Mouse (Mus musculus): ENCODE results near the gene Rnf213. TPM values are rescaled to one million over a fixed set of nuclear protein-coding genes. Genes with fewer than 3 reads are reported as not detected.

Gene Rnf213
- polyA plus RNA-seq, 1 experiment from 2014 or later, result 3.2 TPM

DNA sequence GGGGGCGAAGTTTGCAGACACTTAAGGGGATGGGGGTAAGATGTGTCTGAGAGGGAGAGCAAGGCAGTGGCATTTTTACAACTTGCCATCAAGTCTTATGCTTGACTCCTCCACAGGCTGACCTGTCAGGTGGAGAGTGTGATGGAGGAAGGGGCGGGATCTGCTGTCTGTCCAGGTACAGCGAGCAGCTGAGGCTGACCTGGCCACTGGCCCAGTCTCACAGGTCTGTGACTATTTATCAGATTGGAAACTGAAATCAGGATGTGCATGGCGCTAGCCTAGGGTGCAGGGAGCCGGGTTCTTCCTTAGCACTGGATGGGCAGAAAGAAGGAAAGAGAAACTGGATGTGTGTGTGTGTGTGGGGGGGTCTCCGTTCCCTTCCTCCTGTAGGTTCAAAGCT is 1.3 kb downstream of the Rnf213 start:
- Histone ChIP-seq H3K27me3 (ENCODE audit: control insufficient read depth, insufficient read depth, low read length) (peaks cover 66% of the 10 kb centered on the region), H3K4me1 (ENCODE audit: control insufficient read depth, insufficient read depth, low read length) (peaks cover 8% of the 10 kb centered on the region; the same call in 1 of the 2 replicates), H3K9ac (replicated peaks; ENCODE audit: low read length) (no peak overlapping the region), H3K9me3 (ENCODE audit: control insufficient read depth, low read length) (no peaks in the 10 kb centered on the region), H3K27ac (replicated peaks; ENCODE audit: low read depth, low read length) (no peak overlapping the region), H3K4me2 (ENCODE audit: low read length) (no peak overlapping the region), H3K4me3 (replicated peaks; ENCODE audit: low read depth, low read length) (no peak overlapping the region), H3K36me3 (ENCODE audit: control insufficient read depth, insufficient read depth, low read length) (no peaks in the 10 kb centered on the region)
- ATAC-seq (ENCODE audit: low FRiP score, low TSS enrichment) (no peak), DNase-seq (no peak)
- 52% methylated on average over 6 of the region's 6 CpGs for WGBS

DNA sequence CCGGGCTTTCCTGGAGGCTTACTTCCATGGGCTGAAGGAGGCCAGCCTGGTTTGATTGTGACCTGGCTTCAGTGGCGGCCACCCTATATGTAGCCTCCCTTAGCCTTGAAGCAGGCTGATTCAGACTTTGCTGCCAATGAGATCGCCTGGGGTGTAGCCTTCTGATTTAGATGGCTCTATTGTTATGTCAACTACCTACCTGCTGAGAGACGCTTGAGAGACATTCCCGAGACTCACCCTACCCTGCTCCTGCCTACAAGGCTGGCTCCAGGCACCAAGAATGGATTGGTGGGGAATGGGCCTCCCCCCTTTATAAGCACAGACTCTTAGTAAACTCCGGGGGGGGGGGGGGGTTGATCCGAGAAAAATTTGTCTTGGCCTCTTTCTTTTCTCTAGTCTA is 2.5 kb downstream of the Rnf213 start:
- Histone ChIP-seq H3K4me2 (ENCODE audit: low read length) (no peak overlapping the region), H3K9ac (replicated peaks; ENCODE audit: low read length) (no peak overlapping the region), H3K4me3 (replicated peaks; ENCODE audit: low read depth, low read length) (no peak overlapping the region), H3K36me3 (ENCODE audit: control insufficient read depth, insufficient read depth, low read length) (no peaks in the 10 kb centered on the region), H3K27ac (replicated peaks; ENCODE audit: low read depth, low read length) (no peak overlapping the region), H3K9me3 (ENCODE audit: control insufficient read depth, low read length) (no peaks in the 10 kb centered on the region), H3K4me1 (ENCODE audit: control insufficient read depth, insufficient read depth, low read length) (peaks cover 3% of the 10 kb centered on the region; the same call in 1 of the 2 replicates), H3K27me3 (ENCODE audit: control insufficient read depth, insufficient read depth, low read length) (peaks cover 55% of the 10 kb centered on the region)
- DNase-seq (no peak), ATAC-seq (ENCODE audit: low FRiP score, low TSS enrichment) (no peak)
- 7% methylated on average over 7 of the region's 7 CpGs for WGBS

DNA sequence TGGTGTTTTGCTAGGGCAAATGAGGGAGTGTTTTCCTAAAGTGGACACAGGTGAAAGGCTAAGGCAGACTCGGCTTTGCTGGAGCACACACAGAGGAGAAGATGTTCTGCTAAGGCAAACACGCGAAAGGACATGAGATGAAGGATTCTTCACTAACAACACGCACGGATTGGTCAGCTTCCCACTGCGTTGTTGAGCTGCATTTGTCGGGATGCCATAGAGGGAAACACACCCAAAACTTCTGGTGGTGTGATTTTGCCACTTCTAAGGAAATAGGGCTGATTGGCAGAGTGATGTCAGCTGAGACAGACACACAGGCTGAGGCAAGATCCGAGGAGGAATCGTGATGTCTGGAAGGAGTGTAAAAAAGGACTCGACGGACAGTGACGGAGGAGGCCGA is 3.0 kb downstream of the Rnf213 start:
- 15% methylated on average over 13 of the region's 13 CpGs for WGBS

DNA sequence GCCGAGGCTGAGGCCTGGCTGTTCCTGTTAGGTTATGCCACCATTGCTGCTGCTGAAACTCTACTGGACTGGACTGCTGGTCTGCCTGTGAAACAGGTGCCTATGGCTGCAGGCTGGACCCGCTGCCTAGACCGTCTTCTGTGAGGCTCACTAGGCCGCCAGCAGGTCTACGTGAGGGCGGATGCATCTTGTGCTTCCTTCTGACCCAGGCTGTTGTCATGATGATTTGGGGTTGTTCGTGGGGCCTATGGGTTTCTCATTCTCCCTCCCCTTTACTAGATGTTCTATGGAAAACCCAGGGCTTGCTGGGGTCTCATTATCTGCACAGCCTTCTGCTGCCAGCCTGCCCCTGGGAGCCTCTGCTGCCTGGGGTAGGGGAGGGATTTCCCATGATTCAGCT is 3.6 kb downstream of the Rnf213 start:
- Histone ChIP-seq H3K9me3 (ENCODE audit: control insufficient read depth, low read length) (no peaks in the 10 kb centered on the region), H3K27me3 (ENCODE audit: control insufficient read depth, insufficient read depth, low read length) (peaks cover 44% of the 10 kb centered on the region), H3K4me1 (ENCODE audit: control insufficient read depth, insufficient read depth, low read length) (peaks cover 3% of the 10 kb centered on the region; the same call in 1 of the 2 replicates), H3K9ac (replicated peaks; ENCODE audit: low read length) (no peak overlapping the region), H3K4me3 (replicated peaks; ENCODE audit: low read depth, low read length) (no peak overlapping the region), H3K27ac (replicated peaks; ENCODE audit: low read depth, low read length) (no peak overlapping the region), H3K4me2 (ENCODE audit: low read length) (no peak overlapping the region), H3K36me3 (ENCODE audit: control insufficient read depth, insufficient read depth, low read length) (no peaks in the 10 kb centered on the region)
- DNase-seq, result no peak
- 46% methylated on average over 7 of the region's 7 CpGs for WGBS
- no peak for ATAC-seq (ENCODE audit: low FRiP score, low TSS enrichment)

More for the DNA sequence above, 3.0 kb downstream of the Rnf213 start:
- Histone ChIP-seq H3K4me2 (ENCODE audit: low read length) (no peak overlapping the region), H3K9me3 (ENCODE audit: control insufficient read depth, low read length) (no peaks in the 10 kb centered on the region), H3K36me3 (ENCODE audit: control insufficient read depth, insufficient read depth, low read length) (no peaks in the 10 kb centered on the region), H3K27ac (replicated peaks; ENCODE audit: low read depth, low read length) (no peak overlapping the region), H3K4me3 (replicated peaks; ENCODE audit: low read depth, low read length) (no peak overlapping the region), H3K27me3 (ENCODE audit: control insufficient read depth, insufficient read depth, low read length) (peaks cover 49% of the 10 kb centered on the region), H3K9ac (replicated peaks; ENCODE audit: low read length) (no peak overlapping the region), H3K4me1 (ENCODE audit: control insufficient read depth, insufficient read depth, low read length) (peaks cover 3% of the 10 kb centered on the region; the same call in 1 of the 2 replicates)
- ATAC-seq (ENCODE audit: low FRiP score, low TSS enrichment) (no peak), DNase-seq (no peak)

DNA sequence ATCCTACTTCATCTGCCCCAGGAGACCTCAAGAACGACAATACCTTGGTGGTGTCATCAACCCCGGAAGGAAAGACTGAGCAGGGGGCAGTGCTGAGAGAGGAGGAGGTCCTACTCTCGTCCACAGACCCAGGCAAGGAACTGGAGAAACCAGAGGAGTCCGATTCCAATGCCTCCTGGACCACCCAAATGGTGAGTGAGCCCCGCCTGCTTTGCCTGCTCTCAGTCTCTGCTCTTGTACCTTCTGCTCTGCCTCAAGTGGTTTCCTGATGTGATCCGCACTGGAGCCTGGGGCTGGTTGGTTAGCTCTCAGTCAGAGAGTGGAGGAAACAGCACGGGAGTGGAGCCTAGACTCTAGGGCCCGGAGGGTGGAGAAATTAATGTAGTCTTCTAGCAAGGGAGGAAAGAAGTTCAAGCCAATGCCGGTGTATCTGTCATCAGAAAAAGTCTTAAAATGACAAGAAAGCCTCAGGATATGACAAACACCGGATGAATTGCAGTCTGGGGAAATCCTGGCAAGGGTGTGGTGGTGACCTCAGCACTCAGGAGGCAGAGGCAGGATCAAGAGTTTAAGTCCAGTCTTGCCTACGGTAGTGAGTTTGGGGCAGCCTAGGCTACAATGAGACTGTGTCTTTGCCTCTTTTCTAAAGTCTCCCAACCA is 9.7 kb downstream of the Rnf213 start:
- no peak overlapping the region for H3K4me3 ChIP-seq (replicated peaks; ENCODE audit: low read depth, low read length)
- no peak overlapping the region for H3K9ac ChIP-seq (replicated peaks; ENCODE audit: low read length)
- no peak overlapping the region for H3K27ac ChIP-seq (replicated peaks; ENCODE audit: low read depth, low read length)
- 52% methylated on average over 11 of the region's 11 CpGs for WGBS
- DNase-seq, result no peak
- no peaks in the 10 kb centered on the region for H3K36me3 ChIP-seq (ENCODE audit: control insufficient read depth, insufficient read depth, low read length)
- H3K9me3 ChIP-seq (ENCODE audit: control insufficient read depth, low read length), result no peaks in the 10 kb centered on the region
- H3K27me3 ChIP-seq (ENCODE audit: control insufficient read depth, insufficient read depth, low read length), result no peaks in the 10 kb centered on the region
- no peak overlapping the region for H3K4me2 ChIP-seq (ENCODE audit: low read length)
- H3K4me1 ChIP-seq (ENCODE audit: control insufficient read depth, insufficient read depth, low read length), result no peaks in the 10 kb centered on the region
- no peak for ATAC-seq (ENCODE audit: low FRiP score, low TSS enrichment)

DNA sequence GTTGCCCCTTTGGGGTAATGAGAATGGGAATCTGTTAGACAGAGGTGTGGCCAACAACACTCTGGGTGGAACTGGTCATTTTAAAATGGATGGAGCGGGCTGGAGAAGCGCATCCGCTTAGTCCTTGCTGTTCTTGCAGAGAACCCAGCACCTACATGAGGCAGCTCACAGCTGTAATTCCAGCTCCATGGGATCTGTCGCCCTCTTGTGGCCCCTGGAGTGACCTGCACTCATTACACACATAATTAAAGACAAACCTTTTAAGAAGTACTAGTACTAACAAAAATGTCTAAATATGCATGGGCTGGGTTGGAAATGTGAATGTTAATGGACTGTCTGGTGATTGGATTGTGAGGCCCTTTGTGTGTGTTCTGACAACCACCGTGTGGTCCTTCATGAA is 11.7 kb downstream of the Rnf213 start:
- Histone ChIP-seq H3K27ac (replicated peaks; ENCODE audit: low read depth, low read length) (no peak overlapping the region), H3K4me1 (ENCODE audit: control insufficient read depth, insufficient read depth, low read length) (no peaks in the 10 kb centered on the region), H3K27me3 (ENCODE audit: control insufficient read depth, insufficient read depth, low read length) (no peaks in the 10 kb centered on the region), H3K4me2 (ENCODE audit: low read length) (no peak overlapping the region), H3K4me3 (replicated peaks; ENCODE audit: low read depth, low read length) (no peak overlapping the region), H3K9ac (replicated peaks; ENCODE audit: low read length) (no peak overlapping the region), H3K36me3 (ENCODE audit: control insufficient read depth, insufficient read depth, low read length) (no peaks in the 10 kb centered on the region), H3K9me3 (ENCODE audit: control insufficient read depth, low read length) (no peaks in the 10 kb centered on the region)
- 58% methylated on average over 5 of the region's 5 CpGs for WGBS
- ATAC-seq (ENCODE audit: low FRiP score, low TSS enrichment) (no peak), DNase-seq (peak; percentile 33)

DNA sequence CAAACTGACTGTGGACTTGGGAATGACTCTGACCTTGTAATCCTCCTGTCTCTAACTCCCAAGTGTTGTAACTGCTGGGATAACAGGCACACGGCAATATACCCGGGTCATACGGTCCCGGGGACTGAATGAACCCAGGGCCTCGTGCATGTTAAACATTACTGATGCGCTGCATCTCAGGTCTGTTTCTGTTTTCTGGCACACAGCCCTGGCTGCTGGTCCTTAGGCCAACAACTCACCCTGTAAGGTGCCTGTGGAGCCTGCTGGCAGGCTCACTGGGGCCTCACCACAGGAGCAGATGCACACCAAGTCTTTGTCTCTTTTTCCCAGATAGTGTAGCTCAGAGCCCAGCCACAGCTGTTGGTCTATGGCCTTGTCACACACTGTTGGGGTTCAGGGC is 14.5 kb downstream of the Rnf213 start:
- Histone ChIP-seq H3K4me2 (ENCODE audit: low read length) (no peak overlapping the region), H3K27ac (replicated peaks; ENCODE audit: low read depth, low read length) (no peak overlapping the region), H3K9ac (replicated peaks; ENCODE audit: low read length) (no peak overlapping the region), H3K4me1 (ENCODE audit: control insufficient read depth, insufficient read depth, low read length) (no peaks in the 10 kb centered on the region), H3K9me3 (ENCODE audit: control insufficient read depth, low read length) (no peaks in the 10 kb centered on the region), H3K4me3 (replicated peaks; ENCODE audit: low read depth, low read length) (no peak overlapping the region), H3K36me3 (ENCODE audit: control insufficient read depth, insufficient read depth, low read length) (no peaks in the 10 kb centered on the region), H3K27me3 (ENCODE audit: control insufficient read depth, insufficient read depth, low read length) (no peaks in the 10 kb centered on the region)
- ATAC-seq (ENCODE audit: low FRiP score, low TSS enrichment) (no peak), DNase-seq (no peak)
- 92% methylated on average over 6 of the region's 6 CpGs for WGBS

DNA sequence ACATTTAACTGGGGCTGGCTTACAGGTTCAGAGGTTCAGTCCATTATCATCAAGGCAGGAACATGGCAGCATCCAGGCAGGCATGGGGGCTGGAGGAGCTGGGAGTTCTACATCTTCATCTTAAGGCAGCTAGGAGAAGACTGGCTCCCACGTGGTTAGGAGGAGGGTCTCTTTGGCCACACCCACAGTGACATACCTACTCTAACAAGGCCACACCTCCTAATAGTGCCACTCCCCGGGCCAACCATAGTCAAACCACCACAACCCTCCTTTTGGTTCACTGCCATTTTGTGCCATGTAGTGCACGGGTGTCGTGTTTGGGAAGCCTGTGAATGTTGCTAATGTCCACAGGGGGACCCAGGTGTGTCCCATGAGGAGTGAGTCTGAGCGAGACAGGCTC is 15.1 kb downstream of the Rnf213 start:
- ATAC-seq (ENCODE audit: low FRiP score, low TSS enrichment), result no peak
- no peak overlapping the region for H3K4me3 ChIP-seq (replicated peaks; ENCODE audit: low read depth, low read length)
- H3K9me3 ChIP-seq (ENCODE audit: control insufficient read depth, low read length), result no peaks in the 10 kb centered on the region
- DNase-seq, result no peak
- H3K9ac ChIP-seq (replicated peaks; ENCODE audit: low read length), result no peak overlapping the region
- WGBS, result 57% methylated on average over 5 of the region's 5 CpGs
- no peaks in the 10 kb centered on the region for H3K36me3 ChIP-seq (ENCODE audit: control insufficient read depth, insufficient read depth, low read length)
- no peak overlapping the region for H3K4me2 ChIP-seq (ENCODE audit: low read length)
- H3K4me1 ChIP-seq (ENCODE audit: control insufficient read depth, insufficient read depth, low read length), result no peaks in the 10 kb centered on the region
- H3K27me3 ChIP-seq (ENCODE audit: control insufficient read depth, insufficient read depth, low read length), result no peaks in the 10 kb centered on the region
- no peak overlapping the region for H3K27ac ChIP-seq (replicated peaks; ENCODE audit: low read depth, low read length)

DNA sequence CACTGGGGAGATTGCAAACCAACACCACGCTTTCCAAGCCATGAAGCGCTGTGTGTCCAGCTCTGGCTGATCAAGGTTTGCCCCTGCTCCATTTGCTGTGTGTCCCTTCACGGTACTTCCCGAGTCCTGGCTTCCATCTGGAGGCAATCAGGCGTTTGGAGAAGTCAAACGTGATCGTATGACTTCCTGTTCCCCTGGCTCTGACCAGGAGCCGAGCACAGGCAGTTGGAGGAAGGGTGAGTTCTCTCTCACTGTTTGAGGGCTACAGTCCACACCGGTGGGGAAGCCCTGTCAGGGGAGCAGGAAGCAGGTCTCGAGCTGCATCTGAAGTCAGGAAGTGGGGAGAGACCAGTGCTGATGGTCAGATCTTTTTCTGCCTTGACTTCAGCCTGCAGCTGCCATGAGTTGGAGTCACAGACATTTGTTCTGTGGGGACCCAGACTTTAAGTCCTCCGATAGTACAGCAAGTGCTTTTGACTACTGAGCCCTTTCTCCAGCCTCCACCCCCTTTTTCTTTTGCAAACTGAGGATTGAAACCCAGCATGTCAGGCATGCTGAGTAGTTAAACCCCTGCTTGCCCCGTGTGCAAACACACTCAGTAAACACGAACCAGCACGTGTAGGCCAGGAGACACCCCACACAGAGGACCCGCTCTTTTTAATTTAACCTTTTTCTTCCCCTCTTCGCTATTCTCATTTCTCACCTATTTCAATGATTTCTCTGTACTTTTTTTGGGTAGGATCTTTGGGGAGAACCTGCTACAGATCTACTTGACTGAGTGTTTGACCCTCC is 26.6 kb downstream of the Rnf213 start:
- Histone ChIP-seq H3K4me1 (ENCODE audit: control insufficient read depth, insufficient read depth, low read length) (no peaks in the 10 kb centered on the region), H3K9ac (replicated peaks; ENCODE audit: low read length) (no peak overlapping the region), H3K27me3 (ENCODE audit: control insufficient read depth, insufficient read depth, low read length) (no peaks in the 10 kb centered on the region), H3K9me3 (ENCODE audit: control insufficient read depth, low read length) (no peaks in the 10 kb centered on the region), H3K27ac (replicated peaks; ENCODE audit: low read depth, low read length) (no peak overlapping the region), H3K4me3 (replicated peaks; ENCODE audit: low read depth, low read length) (no peak overlapping the region), H3K36me3 (ENCODE audit: control insufficient read depth, insufficient read depth, low read length) (no peaks in the 10 kb centered on the region), H3K4me2 (ENCODE audit: low read length) (no peak overlapping the region)
- ATAC-seq (ENCODE audit: low FRiP score, low TSS enrichment) (no peak), DNase-seq (no peak)
- 71% methylated on average over 16 of the region's 16 CpGs for WGBS
